Mouse (Mus musculus) heart, embryonic 13.5 days (tissue): ENCODE measurements around the gene Adam8. TPM values are rescaled to one million over a fixed set of nuclear protein-coding genes. Genes with fewer than 3 reads are reported as not detected.

Experiments
- ATAC-seq: fragments of 200-750 bp; cut with Nextera tagmentation; 2 replicates; pipeline ENCODE4 v1.8.0; 2017; ENCODE audit warnings: moderate TSS enrichment; ENCODE audit not compliant: insufficient number of reproducible peaks, low FRiP score, low TSS enrichment; ENCODE audit errors: extremely low read depth
- H3K27ac ChIP-seq: fragments of 300-500 bp; sonication (generic); replicated peaks from 2 replicates; pipeline ENCODE4 v1.5.1; 2015; ENCODE audit warnings: moderate library complexity, mild to moderate bottlenecking, inconsistent platforms
- H3K27me3 ChIP-seq: fragments of 300-500 bp; sonication (generic); replicated peaks from 2 replicates; pipeline ENCODE4 v1.6.1; 2015; ENCODE audit warnings: mild to moderate bottlenecking, inconsistent platforms
- H3K36me3 ChIP-seq: fragments of 300-500 bp; sonication (generic); 2 replicates; pipeline ENCODE4 v1.6.1; 2015; ENCODE audit warnings: mild to moderate bottlenecking, inconsistent platforms
- H3K4me1 ChIP-seq: fragments of 300-500 bp; sonication (generic); 2 replicates; pipeline ENCODE4 v1.6.1; 2015; ENCODE audit warnings: inconsistent platforms
- H3K4me2 ChIP-seq: fragments of 300-500 bp; sonication (generic); 2 replicates; pipeline ENCODE4 v1.6.1; 2015; ENCODE audit warnings: inconsistent platforms, mild to moderate bottlenecking, moderate library complexity
- H3K4me3 ChIP-seq: fragments of 300-500 bp; sonication (generic); 2 replicates; pipeline ENCODE4 v1.5.1; 2015; ENCODE audit warnings: moderate library complexity, mild to moderate bottlenecking, inconsistent platforms
- H3K9ac ChIP-seq: fragments of 300-500 bp; sonication (generic); 2 replicates; pipeline ENCODE4 v1.6.1; 2015; ENCODE audit warnings: inconsistent platforms, mild to moderate bottlenecking, moderate library complexity
- H3K9me3 ChIP-seq: fragments of 300-500 bp; sonication (generic); 2 replicates; pipeline ENCODE4 v1.6.1; 2016; ENCODE audit warnings: inconsistent platforms
- WGBS: fragments of 180-500 bp; shearing (Covaris S2); methylation state at CpG from one replicate; pipeline ENCODE4 v1.1.7; 2015; ENCODE audit warnings: mixed read lengths; 5-methylcytosine and 5-hydroxymethylcytosine counted together
- polyA plus RNA-seq: library from polyadenylated mRNA; unstranded; fragments of >200 nt; fragmentation: Nextera tagmentation; extraction: Ambion mirVana; gene quantifications from 2 replicates; pipeline ENCODE4 v1.2.1, GENCODE M21; 2015

Gene Adam8
- polyA plus RNA-seq: 0.83 and 1.0 TPM in 2 replicates

DNA sequence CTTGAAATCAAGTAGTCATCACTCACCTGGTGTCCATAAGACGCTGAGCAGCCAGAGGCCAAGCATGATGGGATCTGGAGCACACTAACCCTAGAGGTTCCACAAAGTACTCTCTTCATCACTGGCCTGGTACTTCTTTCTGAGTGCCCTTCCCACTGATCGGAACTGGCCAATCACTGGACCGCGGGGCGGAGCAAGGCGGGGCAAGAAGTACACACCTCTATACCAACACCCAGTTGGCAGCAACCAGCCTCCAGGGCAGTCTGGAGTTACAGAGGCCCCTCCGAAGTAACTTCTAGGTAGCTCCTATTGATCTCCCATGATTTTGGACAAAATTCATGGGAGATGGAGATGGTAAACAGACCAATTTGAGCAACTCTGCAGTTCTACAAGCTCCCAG, at the start of gene Adam8:
Adam8 (minus strand) TSS at position 157 of the 400 bp plus-strand sequence.
- H3K4me3 ChIP-seq: no peak within 1 kb of the TSS
- no peak for ATAC-seq
- H3K27me3 ChIP-seq: peaks cover 38% of the 10 kb centered on the region
- no peaks in the 10 kb centered on the region for H3K4me1 ChIP-seq
- no peak within 1 kb of the TSS for H3K4me2 ChIP-seq
- no peak within 1 kb of the TSS for H3K27ac ChIP-seq
- peaks cover 34% of the 10 kb centered on the region for H3K36me3 ChIP-seq
- H3K9me3 ChIP-seq: no peaks in the 10 kb centered on the region
- H3K9ac ChIP-seq: no peak within 1 kb of the TSS
- WGBS: 26% methylated on average over 7 of the region's 7 CpGs

DNA sequence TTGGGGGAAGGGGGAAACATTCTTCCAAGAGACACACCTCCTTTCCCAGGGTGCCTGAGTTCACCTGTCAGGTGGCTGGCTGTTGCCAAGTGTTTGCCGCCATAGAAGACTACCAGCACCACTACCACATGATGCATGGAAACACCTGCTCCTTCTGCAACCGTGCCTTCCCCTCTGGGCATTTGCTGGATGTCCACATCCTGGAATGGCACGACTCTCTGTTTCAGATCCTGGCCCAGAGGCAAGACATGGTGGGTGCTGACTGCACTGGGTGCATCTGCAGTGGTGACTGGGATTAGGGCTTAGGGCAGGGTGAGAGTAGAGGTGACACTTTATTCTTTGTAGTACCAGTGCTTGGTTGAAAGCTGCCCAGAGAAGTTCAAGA, 44.8 kb upstream of the Adam8 start:
- 48% methylated on average over 3 of the region's 3 CpGs for WGBS
- peak overlapping the region; percentile 83 for H3K4me2 ChIP-seq
- H3K27ac ChIP-seq: no peak overlapping the region
- H3K4me3 ChIP-seq: peak overlapping the region; percentile 68
- peaks cover 36% of the 10 kb centered on the region for H3K36me3 ChIP-seq
- no peaks in the 10 kb centered on the region for H3K27me3 ChIP-seq
- H3K9ac ChIP-seq: peak overlapping the region; percentile 94
- no peaks in the 10 kb centered on the region for H3K9me3 ChIP-seq
- no peak for ATAC-seq
- H3K4me1 ChIP-seq: peaks cover 23% of the 10 kb centered on the region

DNA sequence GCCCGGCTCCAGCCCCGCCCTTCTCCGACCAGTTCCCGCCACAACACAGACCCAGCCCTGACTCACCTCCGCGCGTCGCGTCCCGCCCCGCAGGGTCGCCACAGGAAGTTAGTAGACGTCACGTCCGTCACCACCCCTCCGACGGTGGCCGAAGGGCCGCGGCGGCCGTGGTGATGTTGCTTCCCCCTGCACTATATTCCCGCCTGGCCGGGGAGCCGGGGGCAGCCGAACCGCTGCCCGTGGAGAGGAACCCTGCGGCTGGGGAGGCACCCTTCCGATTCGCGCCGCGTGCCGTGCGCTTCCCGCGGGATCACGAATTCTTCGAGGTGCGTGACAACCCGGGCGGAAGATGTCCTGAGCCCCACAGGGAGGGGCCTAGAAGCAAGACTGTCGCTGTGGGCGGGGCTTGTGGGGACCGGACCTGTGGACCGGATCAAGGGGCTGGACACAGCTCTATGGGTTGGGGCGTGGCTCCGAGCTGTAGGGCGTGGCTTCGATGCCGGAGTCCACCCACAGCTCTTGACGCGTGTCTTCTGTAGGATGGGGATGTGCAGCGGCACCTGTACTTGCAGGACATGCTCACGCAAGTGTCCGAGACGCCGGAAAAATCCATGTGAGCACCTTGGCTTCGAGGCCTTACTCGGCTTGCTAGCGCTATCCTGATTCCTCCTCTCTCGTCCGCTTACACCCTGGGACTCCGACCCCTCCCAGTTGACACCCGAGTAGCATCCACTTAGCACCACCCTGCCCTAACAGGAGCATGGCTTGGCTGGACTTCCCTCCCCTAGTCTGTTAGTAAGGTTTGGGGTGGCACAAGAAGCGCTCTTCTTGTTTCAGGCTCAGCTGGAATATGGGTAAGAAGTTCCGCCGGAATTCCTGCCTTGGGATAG, 44.2 kb upstream of the Adam8 start, which contains the start of the genes Zfp511 and Tubgcp2:
Zfp511 (plus strand) TSS at position 111 of the 890 bp plus-strand sequence.
Tubgcp2 (minus strand) TSS at position 389 of the 890 bp plus-strand sequence.
- ATAC-seq: peak; percentile 97
- WGBS: 2% methylated on average over 69 of the region's 69 CpGs
- H3K9ac ChIP-seq: peak within 1 kb of the TSS; percentile 94
- H3K4me2 ChIP-seq: peak within 1 kb of the TSS; percentile 83
- peak within 1 kb of the TSS; percentile 68 for H3K4me3 ChIP-seq
- peak within 1 kb of the TSS; percentile 90 for H3K27ac ChIP-seq
- H3K36me3 ChIP-seq: peaks cover 43% of the 10 kb centered on the region
- no peaks in the 10 kb centered on the region for H3K27me3 ChIP-seq
- H3K4me1 ChIP-seq: peaks cover 23% of the 10 kb centered on the region
- H3K9me3 ChIP-seq: no peaks in the 10 kb centered on the region

DNA sequence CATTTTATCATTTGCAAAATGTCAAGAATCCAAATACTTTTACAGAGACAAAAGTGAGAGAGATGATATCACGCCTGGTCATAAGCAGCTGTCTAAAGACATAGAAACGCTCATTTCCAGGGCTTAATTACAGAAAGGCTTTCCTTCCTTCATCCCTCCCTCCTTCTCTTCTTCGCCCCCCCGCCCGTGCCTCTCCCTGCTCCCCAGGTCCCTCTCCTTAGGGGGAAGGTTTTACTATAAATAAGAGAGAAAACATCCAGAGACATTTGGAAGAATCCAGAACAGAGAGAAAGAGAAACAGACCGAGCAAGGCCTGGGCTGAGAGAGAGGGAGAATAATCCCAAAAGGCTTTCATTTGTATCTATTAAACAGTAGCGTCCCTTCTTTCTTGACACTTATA, 43.1 kb upstream of the Adam8 start:
- H3K4me2 ChIP-seq: peak overlapping the region; percentile 83
- peak overlapping the region; percentile 68 for H3K4me3 ChIP-seq
- no peak for ATAC-seq
- H3K9ac ChIP-seq: peak overlapping the region; percentile 94
- H3K36me3 ChIP-seq: peaks cover 45% of the 10 kb centered on the region
- no peaks in the 10 kb centered on the region for H3K9me3 ChIP-seq
- H3K27ac ChIP-seq: peak overlapping the region; percentile 90
- no peaks in the 10 kb centered on the region for H3K27me3 ChIP-seq
- H3K4me1 ChIP-seq: peaks cover 23% of the 10 kb centered on the region
- whole genome bisulfite sequencing: 18% methylated on average over 7 of the region's 7 CpGs

DNA sequence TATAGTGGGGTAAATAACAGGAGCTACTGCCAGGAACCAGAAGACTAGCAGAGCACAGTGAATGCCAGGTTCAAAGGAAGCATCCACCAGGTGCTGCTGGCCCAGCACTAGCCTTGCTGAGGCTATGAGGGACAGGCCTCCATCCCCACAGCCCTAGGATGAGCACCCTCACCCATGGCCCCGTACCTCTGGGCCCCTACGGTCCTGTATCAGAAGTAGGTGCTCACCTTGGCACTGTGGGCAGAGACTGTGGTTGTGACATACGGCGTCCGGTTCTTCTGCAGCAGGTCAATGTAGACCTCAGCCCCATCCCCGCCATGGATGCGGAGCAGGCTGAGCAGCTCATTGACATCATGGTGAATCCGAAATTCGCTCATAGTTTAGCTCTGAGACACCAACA, 41.0 kb upstream of the Adam8 start:
- Histone ChIP-seq H3K36me3 (peaks cover 52% of the 10 kb centered on the region), H3K4me2 (no peak overlapping the region), H3K27ac (no peak overlapping the region), H3K9ac (no peak overlapping the region), H3K9me3 (no peaks in the 10 kb centered on the region), H3K4me3 (no peak overlapping the region), H3K4me1 (peaks cover 23% of the 10 kb centered on the region), H3K27me3 (no peaks in the 10 kb centered on the region)
- ATAC-seq: no peak
- 91% methylated on average over 9 of the region's 9 CpGs for WGBS

DNA sequence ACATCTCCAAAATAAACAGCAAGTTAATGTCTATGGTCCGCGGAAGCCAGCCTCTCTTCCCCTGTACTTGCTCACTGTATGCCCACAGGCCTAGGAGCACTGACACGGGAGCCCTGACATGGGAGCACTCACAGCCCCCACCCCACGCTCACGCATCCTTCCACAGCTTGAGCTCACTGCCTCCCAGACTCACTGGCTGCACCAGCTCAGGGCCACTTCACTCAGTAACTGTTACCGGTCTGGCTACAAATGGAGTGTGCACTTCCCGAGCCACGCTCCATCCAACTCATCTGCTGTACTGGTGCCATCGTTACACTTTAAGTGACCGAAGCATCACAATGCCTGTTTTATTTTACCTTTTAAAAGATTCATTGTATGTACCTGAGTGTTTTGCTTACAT, 40.0 kb upstream of the Adam8 start:
- no peak for ATAC-seq
- H3K36me3 ChIP-seq: peaks cover 57% of the 10 kb centered on the region

DNA sequence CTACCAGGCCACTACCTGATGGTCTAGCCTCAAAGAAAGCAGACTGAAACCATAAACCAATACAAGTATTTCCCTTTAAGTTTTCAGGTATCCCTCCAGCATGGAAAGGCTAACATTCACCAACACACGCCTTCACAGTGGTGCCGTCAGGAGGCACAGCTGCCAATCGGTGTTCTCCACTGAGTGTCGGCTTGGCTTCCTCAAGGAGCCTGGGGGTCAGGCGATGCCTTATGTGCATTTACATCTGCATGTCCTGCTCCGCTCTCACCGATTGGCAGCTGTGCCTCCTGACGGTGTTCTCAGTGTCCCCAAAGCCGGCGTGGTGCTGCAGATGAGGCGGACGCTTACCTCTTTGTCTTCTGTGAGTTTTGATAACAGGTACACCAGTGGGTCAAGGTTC, 39.4 kb upstream of the Adam8 start:
- H3K27ac ChIP-seq: no peak overlapping the region
- peaks cover 57% of the 10 kb centered on the region for H3K36me3 ChIP-seq
- H3K4me1 ChIP-seq: peaks cover 15% of the 10 kb centered on the region
- no peak for ATAC-seq
- H3K9ac ChIP-seq: no peak overlapping the region
- no peaks in the 10 kb centered on the region for H3K27me3 ChIP-seq
- WGBS: 91% methylated on average over 12 of the region's 12 CpGs
- H3K4me3 ChIP-seq: no peak overlapping the region
- H3K4me2 ChIP-seq: no peak overlapping the region
- no peaks in the 10 kb centered on the region for H3K9me3 ChIP-seq

More for the DNA sequence above, 40.0 kb upstream of the Adam8 start:
- WGBS: 95% methylated on average over 10 of the region's 10 CpGs
- Histone ChIP-seq H3K4me1 (peaks cover 21% of the 10 kb centered on the region), H3K9ac (no peak overlapping the region), H3K9me3 (no peaks in the 10 kb centered on the region), H3K4me2 (no peak overlapping the region), H3K4me3 (no peak overlapping the region), H3K27me3 (no peaks in the 10 kb centered on the region), H3K27ac (no peak overlapping the region)

DNA sequence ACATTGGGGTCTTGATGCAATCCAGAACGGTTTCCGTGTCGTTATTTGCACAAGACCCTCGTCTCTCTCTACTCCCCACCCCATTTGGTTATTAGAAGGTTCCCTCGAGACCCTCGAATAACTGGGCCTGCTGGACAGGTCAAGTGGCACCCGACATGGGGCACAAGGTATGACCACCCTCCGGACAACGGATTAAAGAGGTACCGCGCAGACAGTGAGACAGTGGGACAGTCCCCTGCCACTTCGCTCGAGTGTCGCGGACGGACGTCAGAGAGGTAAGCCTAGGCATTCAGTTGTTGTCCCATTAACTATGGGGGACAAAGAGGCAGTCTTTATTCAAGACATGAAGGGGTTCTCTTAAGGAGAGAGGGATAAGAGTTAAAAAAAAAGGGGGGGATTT, 19.0 kb upstream of the Adam8 start:
- no peaks in the 10 kb centered on the region for H3K9me3 ChIP-seq

DNA sequence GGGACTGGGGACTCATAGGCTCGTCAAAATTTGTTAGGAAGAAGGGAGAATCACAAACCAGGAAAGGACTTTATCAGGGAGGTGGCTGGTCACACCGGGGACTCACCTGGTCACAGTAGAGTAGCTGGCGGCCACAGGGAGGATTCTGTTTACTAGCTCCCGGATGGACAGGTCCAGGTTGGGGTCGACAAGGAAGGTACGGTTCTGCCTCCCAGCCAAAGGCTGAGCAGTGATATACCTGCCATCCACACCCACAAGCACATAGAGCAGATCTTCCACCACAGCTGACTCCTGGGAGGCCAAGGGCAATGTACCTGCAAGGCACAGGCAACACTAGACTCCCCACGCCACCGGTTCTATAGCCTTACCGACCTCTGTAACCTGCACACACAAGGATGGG, 15.4 kb upstream of the Adam8 start:
- H3K4me3 ChIP-seq: no peak overlapping the region
- 90% methylated on average over 9 of the region's 9 CpGs for WGBS
- H3K4me2 ChIP-seq: no peak overlapping the region
- no peak overlapping the region for H3K9ac ChIP-seq
- peaks cover 80% of the 10 kb centered on the region for H3K36me3 ChIP-seq
- H3K9me3 ChIP-seq: no peaks in the 10 kb centered on the region
- H3K27ac ChIP-seq: no peak overlapping the region
- no peak for ATAC-seq
- H3K4me1 ChIP-seq: no peaks in the 10 kb centered on the region
- H3K27me3 ChIP-seq: no peaks in the 10 kb centered on the region

More for the DNA sequence above, 19.0 kb upstream of the Adam8 start:
- no peak overlapping the region for H3K4me2 ChIP-seq
- 96% methylated on average over 17 of the region's 17 CpGs for WGBS
- H3K4me1 ChIP-seq: no peaks in the 10 kb centered on the region
- no peaks in the 10 kb centered on the region for H3K27me3 ChIP-seq
- peaks cover 53% of the 10 kb centered on the region for H3K36me3 ChIP-seq
- no peak overlapping the region for H3K4me3 ChIP-seq
- no peak for ATAC-seq
- H3K9ac ChIP-seq: no peak overlapping the region
- no peak overlapping the region for H3K27ac ChIP-seq

DNA sequence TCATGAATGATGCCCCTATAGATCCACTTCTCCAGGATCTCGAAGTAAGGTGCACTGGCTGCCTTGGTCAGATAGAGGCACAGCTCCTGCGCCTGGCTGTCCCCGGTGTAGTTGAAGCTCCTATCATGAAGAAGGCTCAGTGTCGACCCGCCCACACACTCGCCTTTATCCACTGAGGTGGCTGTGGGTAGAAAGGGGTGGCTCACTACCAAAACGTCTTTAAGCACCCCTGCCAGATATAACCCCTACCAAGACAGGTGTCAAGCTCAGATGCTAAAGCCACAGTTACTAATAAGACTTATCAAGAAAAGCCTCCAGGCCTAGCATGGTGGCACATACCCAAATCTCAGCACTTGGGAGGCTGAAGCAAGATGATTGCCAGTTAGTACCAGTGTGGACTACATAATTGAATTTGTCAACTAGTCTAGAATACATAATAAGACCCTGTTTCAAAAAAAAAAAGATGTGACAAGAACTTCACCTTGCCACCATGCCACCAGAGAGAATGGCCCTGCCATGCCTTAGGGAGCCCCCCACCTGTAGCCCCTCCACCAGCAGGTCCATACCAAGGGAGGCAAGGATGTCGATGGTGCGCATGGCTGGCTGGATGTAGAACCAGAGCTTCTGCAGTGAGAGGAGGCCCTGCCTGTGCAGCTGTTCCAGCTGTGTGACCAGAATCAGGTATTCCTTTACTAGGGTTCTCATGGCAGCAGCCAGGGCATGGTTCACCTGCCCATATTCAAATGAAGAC, 14.7 kb upstream of the Adam8 start:
- H3K36me3 ChIP-seq: peaks cover 87% of the 10 kb centered on the region
- no peak for ATAC-seq
- H3K27ac ChIP-seq: no peak overlapping the region
- H3K4me2 ChIP-seq: no peak overlapping the region
- H3K9ac ChIP-seq: no peak overlapping the region
- 87% methylated on average over 9 of the region's 9 CpGs for WGBS
- no peak overlapping the region for H3K4me3 ChIP-seq
- H3K27me3 ChIP-seq: no peaks in the 10 kb centered on the region
- H3K9me3 ChIP-seq: no peaks in the 10 kb centered on the region
- H3K4me1 ChIP-seq: no peaks in the 10 kb centered on the region

DNA sequence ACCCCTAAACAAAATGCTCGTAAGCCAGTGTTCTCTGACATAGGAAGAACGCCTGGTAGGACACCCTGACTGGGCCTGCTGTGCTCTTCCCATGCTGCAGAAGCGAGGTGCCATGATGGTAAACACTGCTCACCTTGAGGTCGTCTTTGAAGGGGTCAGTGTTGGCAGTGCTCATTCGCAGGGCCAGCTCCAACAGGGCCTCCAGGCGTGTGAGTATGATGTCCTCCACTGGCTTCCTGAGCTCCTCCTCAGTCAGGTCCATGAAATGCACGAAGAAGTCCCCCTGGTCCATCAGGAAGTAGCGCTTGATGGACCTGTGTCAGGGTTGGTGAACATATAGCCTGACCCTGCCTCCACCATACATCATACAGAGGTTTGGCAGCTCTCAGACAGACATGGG, 12.3 kb upstream of the Adam8 start:
- Histone ChIP-seq H3K4me3 (no peak overlapping the region), H3K9ac (no peak overlapping the region), H3K4me1 (no peaks in the 10 kb centered on the region), H3K9me3 (no peaks in the 10 kb centered on the region), H3K27ac (no peak overlapping the region), H3K27me3 (no peaks in the 10 kb centered on the region), H3K4me2 (no peak overlapping the region), H3K36me3 (peaks cover 88% of the 10 kb centered on the region)
- no peak for ATAC-seq
- WGBS: 86% methylated on average over 8 of the region's 8 CpGs
